Mouse (Mus musculus): ENCODE data around the gene Arl6ip5. TPM values are rescaled to one million over a fixed set of nuclear protein-coding genes. Genes with fewer than 3 reads are reported as not detected.

Arl6ip5 gene
- polyA plus RNA-seq, 1 experiment from 2014 or later: 34.6 TPM

GRCm38 (mm10) chr6:97273058-97273710 lies 62.7 kb downstream of the Arl6ip5 start:
- Histone ChIP-seq H3K9me3 (replicated peaks) (no peaks in the 10 kb centered on the region), H3K27ac (replicated peaks) (no peak overlapping the region), H3K4me2 (no peak overlapping the region), H3K4me1 (replicated peaks) (no peaks in the 10 kb centered on the region), H3K27me3 (no peaks in the 10 kb centered on the region), H3K9ac (no peak overlapping the region), H3K4me3 (replicated peaks) (no peak overlapping the region), H3K36me3 (replicated peaks) (no peaks in the 10 kb centered on the region)
- no peak for ATAC-seq (ENCODE audit: insufficient read depth)
- WGBS (ENCODE audit: insufficient replicate concordance): 62% methylated on average over 16 of the region's 16 CpGs

GRCm38 (mm10) chr6:97273777-97274176 lies 63.3 kb downstream of the Arl6ip5 start:
- Histone ChIP-seq H3K27me3 (no peaks in the 10 kb centered on the region), H3K36me3 (replicated peaks) (no peaks in the 10 kb centered on the region), H3K9ac (no peak overlapping the region), H3K27ac (replicated peaks) (no peak overlapping the region), H3K4me2 (no peak overlapping the region), H3K9me3 (replicated peaks) (no peaks in the 10 kb centered on the region), H3K4me3 (replicated peaks) (no peak overlapping the region), H3K4me1 (replicated peaks) (no peaks in the 10 kb centered on the region)
- ATAC-seq (ENCODE audit: insufficient read depth): no peak
- WGBS (ENCODE audit: insufficient replicate concordance): 52% methylated on average over 3 of the region's 3 CpGs

GRCm38 (mm10) chr6:97275760-97276159 lies 65.3 kb downstream of the Arl6ip5 start:
- no peak overlapping the region for H3K4me2 ChIP-seq
- 58% methylated on average over 4 of the region's 4 CpGs for WGBS (ENCODE audit: insufficient replicate concordance)
- no peak for ATAC-seq (ENCODE audit: insufficient read depth)
- H3K9me3 ChIP-seq (replicated peaks): no peaks in the 10 kb centered on the region
- no peaks in the 10 kb centered on the region for H3K36me3 ChIP-seq (replicated peaks)
- H3K27ac ChIP-seq (replicated peaks): no peak overlapping the region
- H3K4me3 ChIP-seq (replicated peaks): no peak overlapping the region
- H3K4me1 ChIP-seq (replicated peaks): no peaks in the 10 kb centered on the region
- no peaks in the 10 kb centered on the region for H3K27me3 ChIP-seq
- H3K9ac ChIP-seq: no peak overlapping the region

GRCm38 (mm10) chr6:97276366-97276765 lies 65.9 kb downstream of the Arl6ip5 start:
- no peak overlapping the region for H3K4me3 ChIP-seq (replicated peaks)
- no peak overlapping the region for H3K4me2 ChIP-seq
- no peak overlapping the region for H3K9ac ChIP-seq
- no peaks in the 10 kb centered on the region for H3K9me3 ChIP-seq (replicated peaks)
- H3K27ac ChIP-seq (replicated peaks): no peak overlapping the region
- 49% methylated on average over 4 of the region's 4 CpGs for WGBS (ENCODE audit: insufficient replicate concordance)
- no peaks in the 10 kb centered on the region for H3K36me3 ChIP-seq (replicated peaks)
- ATAC-seq (ENCODE audit: insufficient read depth): no peak
- no peaks in the 10 kb centered on the region for H3K4me1 ChIP-seq (replicated peaks)
- H3K27me3 ChIP-seq: no peaks in the 10 kb centered on the region

- Histone ChIP-seq H3K27ac (replicated peaks) (no peak overlapping the region), H3K9ac (no peak overlapping the region), H3K4me2 (no peak overlapping the region), H3K4me1 (replicated peaks) (no peaks in the 10 kb centered on the region), H3K9me3 (replicated peaks) (no peaks in the 10 kb centered on the region), H3K36me3 (replicated peaks) (no peaks in the 10 kb centered on the region), H3K4me3 (replicated peaks) (no peak overlapping the region), H3K27me3 (no peaks in the 10 kb centered on the region)
- ATAC-seq (ENCODE audit: insufficient read depth): no peak
- 50% methylated on average over 5 of the region's 5 CpGs for WGBS (ENCODE audit: insufficient replicate concordance)
Observed at GRCm38 (mm10) chr6:97276890-97277497, 66.5 kb downstream of the Arl6ip5 start.

GRCm38 (mm10) chr6:97278014-97278787 lies 67.7 kb downstream of the Arl6ip5 start:
- Histone ChIP-seq H3K36me3 (replicated peaks) (no peaks in the 10 kb centered on the region), H3K4me1 (replicated peaks) (no peaks in the 10 kb centered on the region), H3K4me3 (replicated peaks) (peak overlapping the region; percentile 28), H3K9ac (no peak overlapping the region), H3K4me2 (peak overlapping the region; percentile 68), H3K9me3 (replicated peaks) (no peaks in the 10 kb centered on the region), H3K27me3 (no peaks in the 10 kb centered on the region), H3K27ac (replicated peaks) (no peak overlapping the region)
- 3% methylated on average over 19 of the region's 19 CpGs for WGBS (ENCODE audit: insufficient replicate concordance)
- peak; percentile 44; the same call in 1 of the 2 replicates for ATAC-seq (ENCODE audit: insufficient read depth)

- H3K4me3 ChIP-seq (replicated peaks): no peak overlapping the region
- H3K9me3 ChIP-seq (replicated peaks): no peaks in the 10 kb centered on the region
- no peaks in the 10 kb centered on the region for H3K4me1 ChIP-seq (replicated peaks)
- no peak for ATAC-seq (ENCODE audit: insufficient read depth)
- WGBS (ENCODE audit: insufficient replicate concordance): 64% methylated on average over 6 of the region's 6 CpGs
- no peaks in the 10 kb centered on the region for H3K36me3 ChIP-seq (replicated peaks)
- no peak overlapping the region for H3K4me2 ChIP-seq
- H3K9ac ChIP-seq: no peak overlapping the region
- no peaks in the 10 kb centered on the region for H3K27me3 ChIP-seq
- H3K27ac ChIP-seq (replicated peaks): no peak overlapping the region
Observed at GRCm38 (mm10) chr6:97278878-97279277, 68.4 kb downstream of the Arl6ip5 start.

Other genes starting within 250 kb of the Arl6ip5 start
- gene Fam19a4, start 150.3 kb upstream of the Arl6ip5 start, polyA plus RNA-seq (2015; fragmentation: Nextera tagmentation; extraction: Ambion mirVana): not detected in 2 replicates
- 1.8 and 2.5 TPM in 2 replicates for gene Eogt, start 61.5 kb upstream of the Arl6ip5 start, polyA plus RNA-seq (2015; fragmentation: Nextera tagmentation; extraction: Ambion mirVana)
- 12.5 and 13.2 TPM in 2 replicates for gene Tmf1, start 31.6 kb upstream of the Arl6ip5 start, polyA plus RNA-seq (2015; fragmentation: Nextera tagmentation; extraction: Ambion mirVana)
- 23.4 and 26.0 TPM in 2 replicates for gene Uba3, start 5.0 kb upstream of the Arl6ip5 start, polyA plus RNA-seq (2015; fragmentation: Nextera tagmentation; extraction: Ambion mirVana)
- 0.26 and 0.47 TPM in 2 replicates for gene Lmod3, start 42.1 kb downstream of the Arl6ip5 start, polyA plus RNA-seq (2015; fragmentation: Nextera tagmentation; extraction: Ambion mirVana)

All from liver, embryonic 15.5 days (tissue).